Mouse (Mus musculus): ENCODE measurements around the gene Tnfsf10. TPM values are rescaled to one million over a fixed set of nuclear protein-coding genes. Genes with fewer than 3 reads are reported as not detected.
A peak's percentile ranks its signal among the peaks of the same experiment; 100 is the strongest.
"Not testable (repeated sequence)": the region's sequence is repeated elsewhere in the genome, so short reads cannot be mapped to it uniquely, and the experiment has no call there.

Gene Tnfsf10
- 10 to 100 TPM in 10 of 26 experiments, 1 to 10 TPM in 9, under 1 TPM in 7; 0.26 to 28.2 (median 3.8) TPM for total RNA-seq (2018; cell fraction: chromatin; rRNA removed)
- total RNA-seq (2018; cell fraction: cytosol; rRNA removed) = 10 to 100 TPM in 13 of 26 experiments, 1 to 10 TPM in 13; 1.3 to 42.0 (median 9.2) TPM
- 10 to 100 TPM in 14 of 26 experiments, 1 to 10 TPM in 12; 2.0 to 65.9 (median 26.5) TPM for total RNA-seq (2018; cell fraction: nucleus; rRNA removed)
- polyA plus RNA-seq (2018) = 1.2 to 14.0 TPM (median 1.4 TPM) in 3 replicates

GRCm38 (mm10) chr3:27316559-27317287, at the start of gene Tnfsf10:
Gene Tnfsf10 (plus strand): TSS chr3:27317028.
- H3K36me3 ChIP-seq (ENCODE audit: inconsistent target) = no peaks in the 10 kb centered on the region
- H3K4me3 ChIP-seq (ENCODE audit: inconsistent target) = peak within 1 kb of the TSS; percentile 39
- 8% methylated on average over 8 of the region's 9 CpGs for WGBS (ENCODE audit: missing documents)
- no peak within 1 kb of the TSS for H3K27ac ChIP-seq
- H3K79me2 ChIP-seq (ENCODE audit: inconsistent target) = no peaks in the 10 kb centered on the region

GRCm38 (mm10) chr3:27267327-27267726, 49.5 kb upstream of the Tnfsf10 start:
- WGBS (ENCODE audit: missing documents) = 95% methylated on average over 5 of the region's 5 CpGs
- no peaks in the 10 kb centered on the region for H3K79me2 ChIP-seq (ENCODE audit: inconsistent target)
- H3K4me3 ChIP-seq (ENCODE audit: inconsistent target) = no peak overlapping the region
- no peaks in the 10 kb centered on the region for H3K36me3 ChIP-seq (ENCODE audit: inconsistent target)
- H3K27ac ChIP-seq = no peak overlapping the region

- no peaks in the 10 kb centered on the region for H3K36me3 ChIP-seq (ENCODE audit: inconsistent target)
- no peaks in the 10 kb centered on the region for H3K79me2 ChIP-seq (ENCODE audit: inconsistent target)
- no peak overlapping the region for H3K4me3 ChIP-seq (ENCODE audit: inconsistent target)
- 93% methylated on average over 4 of the region's 4 CpGs for WGBS (ENCODE audit: missing documents)
- no peak overlapping the region for H3K27ac ChIP-seq
Measured at GRCm38 (mm10) chr3:27267887-27268286, 48.9 kb upstream of the Tnfsf10 start.

GRCm38 (mm10) chr3:27269151-27269550, 47.7 kb upstream of the Tnfsf10 start:
- H3K36me3 ChIP-seq (ENCODE audit: inconsistent target) = no peaks in the 10 kb centered on the region
- H3K79me2 ChIP-seq (ENCODE audit: inconsistent target) = no peaks in the 10 kb centered on the region
- 69% methylated on average over 2 of the region's 4 CpGs for WGBS (ENCODE audit: missing documents)
- no peak overlapping the region for H3K27ac ChIP-seq
- H3K4me3 ChIP-seq (ENCODE audit: inconsistent target) = no peak overlapping the region

GRCm38 (mm10) chr3:27270160-27270962, 46.5 kb upstream of the Tnfsf10 start:
- H3K36me3 ChIP-seq (ENCODE audit: inconsistent target) = no peaks in the 10 kb centered on the region
- H3K4me3 ChIP-seq (ENCODE audit: inconsistent target) = no peak overlapping the region
- WGBS (ENCODE audit: missing documents) = 12% methylated on average over 11 of the region's 11 CpGs
- H3K79me2 ChIP-seq (ENCODE audit: inconsistent target) = no peaks in the 10 kb centered on the region
- no peak overlapping the region for H3K27ac ChIP-seq

- Histone ChIP-seq H3K79me2 (ENCODE audit: inconsistent target) (no peaks in the 10 kb centered on the region), H3K36me3 (ENCODE audit: inconsistent target) (no peaks in the 10 kb centered on the region), H3K27ac (no peak overlapping the region), H3K4me3 (ENCODE audit: inconsistent target) (no peak overlapping the region)
- 60% methylated on average over 7 of the region's 7 CpGs for WGBS (ENCODE audit: missing documents)
Measured at GRCm38 (mm10) chr3:27272926-27273745, 43.7 kb upstream of the Tnfsf10 start.

- H3K36me3 ChIP-seq (ENCODE audit: inconsistent target); H3K4me3 ChIP-seq (ENCODE audit: inconsistent target); H3K79me2 ChIP-seq (ENCODE audit: inconsistent target); H3K27ac ChIP-seq: not testable (repeated sequence)
- WGBS (ENCODE audit: missing documents) = 95% methylated on average over 7 of the region's 14 CpGs
Measured at GRCm38 (mm10) chr3:27279286-27279925, 37.4 kb upstream of the Tnfsf10 start.

GRCm38 (mm10) chr3:27280280-27280749, 36.5 kb upstream of the Tnfsf10 start:
- H3K4me3 ChIP-seq (ENCODE audit: inconsistent target) = no peak overlapping the region
- WGBS (ENCODE audit: missing documents) = 20% methylated on average over 11 of the region's 11 CpGs
- H3K36me3 ChIP-seq (ENCODE audit: inconsistent target) = no peaks in the 10 kb centered on the region
- H3K27ac ChIP-seq = no peak overlapping the region
- H3K79me2 ChIP-seq (ENCODE audit: inconsistent target) = no peaks in the 10 kb centered on the region

GRCm38 (mm10) chr3:27283071-27283713, 33.6 kb upstream of the Tnfsf10 start:
- H3K4me3 ChIP-seq (ENCODE audit: inconsistent target) = no peak overlapping the region
- H3K27ac ChIP-seq = no peak overlapping the region
- no peaks in the 10 kb centered on the region for H3K36me3 ChIP-seq (ENCODE audit: inconsistent target)
- 50% methylated on average over 27 of the region's 27 CpGs for WGBS (ENCODE audit: missing documents)
- no peaks in the 10 kb centered on the region for H3K79me2 ChIP-seq (ENCODE audit: inconsistent target)

- Histone ChIP-seq H3K36me3 (ENCODE audit: inconsistent target) (no peaks in the 10 kb centered on the region), H3K27ac (no peak overlapping the region), H3K79me2 (ENCODE audit: inconsistent target) (no peaks in the 10 kb centered on the region), H3K4me3 (ENCODE audit: inconsistent target) (no peak overlapping the region)
- WGBS (ENCODE audit: missing documents) = 100% methylated on average over 5 of the region's 7 CpGs
Measured at GRCm38 (mm10) chr3:27283796-27284195, 33.0 kb upstream of the Tnfsf10 start.

- Histone ChIP-seq H3K36me3 (ENCODE audit: inconsistent target) (no peaks in the 10 kb centered on the region), H3K4me3 (ENCODE audit: inconsistent target) (no peak overlapping the region), H3K79me2 (ENCODE audit: inconsistent target) (no peaks in the 10 kb centered on the region), H3K27ac (no peak overlapping the region)
- 98% methylated on average over 5 of the region's 5 CpGs for WGBS (ENCODE audit: missing documents)
Measured at GRCm38 (mm10) chr3:27284227-27284626, 32.6 kb upstream of the Tnfsf10 start.

- Histone ChIP-seq H3K4me3 (ENCODE audit: inconsistent target) (no peak overlapping the region), H3K27ac (no peak overlapping the region), H3K36me3 (ENCODE audit: inconsistent target) (no peaks in the 10 kb centered on the region), H3K79me2 (ENCODE audit: inconsistent target) (no peaks in the 10 kb centered on the region)
- WGBS (ENCODE audit: missing documents) = 29% methylated on average over 9 of the region's 9 CpGs
Measured at GRCm38 (mm10) chr3:27285072-27285471, 31.8 kb upstream of the Tnfsf10 start.

- H3K79me2 ChIP-seq (ENCODE audit: inconsistent target) = no peaks in the 10 kb centered on the region
- H3K36me3 ChIP-seq (ENCODE audit: inconsistent target) = no peaks in the 10 kb centered on the region
- H3K27ac ChIP-seq = no peak overlapping the region
- 72% methylated on average over 2 of the region's 2 CpGs for WGBS (ENCODE audit: missing documents)
- H3K4me3 ChIP-seq (ENCODE audit: inconsistent target) = no peak overlapping the region
Measured at GRCm38 (mm10) chr3:27288301-27288700, 28.5 kb upstream of the Tnfsf10 start.
